Mouse (Mus musculus) ES-Bruce4 (cell line): ENCODE data around the gene Tie1.

Experiments used
- CTCF ChIP-seq: IDR thresholded peaks from one replicate; pipeline ENCODE4 v1.8.1; 2011; ENCODE audit warnings: low read depth, low read length
- POLR2A ChIP-seq: IDR thresholded peaks from one replicate; pipeline ENCODE4 v1.8.1; 2011; ENCODE audit warnings: low read length; ENCODE audit not compliant: insufficient read depth

GRCm38 (mm10) chr4:118525779-118526178, 35.9 kb upstream of the Tie1 start:
- TF ChIP-seq POLR2A (no peak), CTCF (no peak)
